Mouse (Mus musculus): ENCODE measurements at regions not wholly inside any gene's neighbourhood (a gene's known extent, or its start where the extent isn't known, plus 50 kb on each side); places are given as distances from the start of the nearest gene placed in this dataset.

GRCm38 (mm10) chr16:86765974-86766373, 588.0 kb upstream of the N6amt1 start:
- DNase-seq = peak; percentile 2

DNA sequence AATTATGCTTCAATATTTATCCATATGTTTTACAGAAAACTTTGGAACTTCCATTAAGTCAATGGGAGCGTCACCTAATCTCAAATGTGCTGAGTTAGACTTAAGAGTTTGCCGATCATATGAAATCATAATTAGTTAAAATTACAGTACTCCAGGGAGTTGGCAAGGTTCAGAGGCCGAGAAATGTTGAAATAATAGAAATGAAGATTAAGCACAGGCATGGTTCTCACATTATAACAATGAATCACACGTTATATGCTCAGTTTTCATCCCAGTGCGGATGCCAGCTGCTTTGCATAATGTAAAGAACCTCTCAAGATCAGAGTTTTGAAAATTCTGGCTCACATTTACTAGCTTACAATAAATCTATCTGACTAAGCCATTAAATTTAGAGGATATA, 612.7 kb upstream of the N6amt1 start:
- no peak for DNase-seq

DNA sequence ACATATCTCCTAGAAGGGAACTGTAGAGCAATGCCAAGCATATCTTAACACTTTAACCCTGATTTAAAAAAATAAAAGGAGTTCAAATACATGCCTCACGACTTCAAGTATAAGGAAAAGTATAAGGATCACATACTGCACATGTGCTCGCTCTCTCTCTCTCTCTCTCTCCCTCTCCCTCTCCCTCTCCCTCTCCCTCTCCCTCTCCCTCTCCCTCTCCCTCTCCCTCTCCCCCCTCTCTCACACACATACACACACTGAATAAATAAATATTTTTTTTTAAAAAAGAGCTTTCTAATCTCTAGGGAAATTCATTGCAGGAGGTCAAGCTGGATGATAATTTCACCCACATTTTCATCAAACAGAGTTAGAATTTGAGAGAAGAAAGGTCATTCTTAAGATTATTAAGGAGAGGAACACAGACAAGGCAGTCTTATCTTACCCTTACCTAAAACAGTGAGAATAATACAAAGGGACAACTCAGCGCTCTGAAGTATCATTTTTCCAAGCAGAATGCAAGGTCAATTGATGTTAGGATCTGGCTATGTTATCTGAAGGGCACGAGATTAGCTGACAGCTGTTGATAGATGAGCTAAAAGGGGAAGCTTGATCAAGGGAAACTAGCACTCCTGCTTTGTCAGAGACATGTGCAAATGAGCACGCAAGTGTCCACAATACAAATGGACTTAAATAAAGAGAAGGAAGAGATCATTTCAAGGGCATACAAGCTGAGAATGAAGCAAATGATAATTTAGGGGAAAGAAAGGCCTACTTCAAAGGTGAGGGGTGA, 634.8 kb upstream of the N6amt1 start:
- no peak for DNase-seq

DNA sequence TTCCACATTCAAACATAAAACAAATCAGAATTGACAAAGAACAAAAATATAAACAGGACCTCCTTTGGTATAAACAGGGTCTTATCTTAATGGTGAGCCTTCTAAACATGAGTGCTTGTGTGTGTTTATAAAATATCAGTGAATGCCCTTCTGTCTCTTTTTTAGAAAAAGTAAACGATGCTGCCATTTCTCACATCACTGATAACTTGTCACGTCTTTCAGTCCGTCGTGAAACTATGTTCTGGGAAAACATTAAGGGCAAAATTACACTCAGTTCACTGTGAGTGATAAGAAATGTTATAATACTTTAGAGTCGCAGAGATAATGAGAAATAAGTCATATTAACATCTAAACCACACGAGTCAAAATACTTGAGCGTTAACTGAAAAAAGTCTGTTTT, 635.6 kb upstream of the N6amt1 start:
- DNase-seq = no peak

DNA sequence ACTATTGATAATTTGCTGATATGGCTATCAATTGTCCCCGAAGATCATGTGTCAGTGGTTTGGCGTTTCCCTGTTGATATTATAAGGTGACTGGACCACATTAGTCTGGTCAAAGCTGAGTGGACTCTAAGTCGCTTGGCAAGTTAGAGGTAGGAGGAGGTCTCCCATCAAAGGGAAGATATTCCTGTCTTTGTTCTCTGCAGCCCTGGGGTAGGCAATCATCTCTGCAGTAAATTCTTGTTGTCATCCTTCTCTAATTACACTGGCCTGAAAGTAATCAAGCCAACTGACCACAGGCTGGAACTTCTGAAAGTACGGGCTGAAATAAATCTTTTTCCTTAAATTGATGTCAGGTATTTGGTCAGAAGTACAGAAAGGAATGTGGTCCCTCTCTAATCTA, 652.3 kb upstream of the N6amt1 start:
- DNase-seq = no peak

DNA sequence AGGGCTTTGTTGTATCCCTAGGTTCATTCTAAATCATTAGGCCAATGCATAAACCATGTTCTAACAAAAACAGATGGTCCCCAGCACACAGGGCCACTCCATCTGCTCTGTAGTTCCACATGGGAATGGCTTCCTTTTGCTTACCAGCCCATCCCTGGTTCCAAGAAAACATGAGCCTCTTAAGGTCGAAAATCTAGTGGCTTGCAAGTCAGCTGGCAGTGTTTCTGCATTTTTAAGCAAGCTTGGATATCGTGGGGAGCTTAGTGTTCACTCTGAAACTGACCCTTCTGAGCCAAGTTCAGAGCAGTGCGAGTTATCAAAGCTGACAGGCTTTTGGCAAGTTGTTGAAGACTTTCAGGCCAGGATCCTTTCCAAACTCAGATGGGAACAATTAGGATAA, 659.5 kb upstream of the N6amt1 start:
- DNase-seq = peak; percentile 72

DNA sequence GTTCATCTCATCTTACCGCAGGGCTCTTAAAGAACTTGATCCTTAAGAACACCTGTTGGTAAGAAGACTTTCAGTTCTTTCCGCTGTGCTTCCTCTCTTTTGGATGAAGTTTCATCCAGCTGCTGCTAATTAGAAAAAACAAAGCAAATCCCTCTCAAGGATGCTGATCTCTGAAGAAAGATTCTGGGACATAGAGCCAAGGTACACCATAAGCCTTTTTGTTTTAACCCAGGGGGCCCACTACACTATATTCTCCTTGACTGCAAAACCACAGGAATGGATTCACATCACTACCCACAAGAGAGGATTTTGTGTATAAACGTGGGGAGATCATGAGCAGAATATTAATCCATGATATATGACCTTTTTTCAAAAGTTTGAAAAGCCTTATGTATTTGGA, 694.8 kb upstream of the N6amt1 start:
- DNase-seq = no peak

GRCm38 (mm10) chr16:86647316-86647715, 706.7 kb upstream of the N6amt1 start:
- DNase-seq = no peak

GRCm38 (mm10) chr16:86646753-86647152, 707.2 kb upstream of the N6amt1 start:
- no peak for DNase-seq

- no peak for DNase-seq
Observed at GRCm38 (mm10) chr16:86645436-86645835, 708.5 kb upstream of the N6amt1 start.

DNA sequence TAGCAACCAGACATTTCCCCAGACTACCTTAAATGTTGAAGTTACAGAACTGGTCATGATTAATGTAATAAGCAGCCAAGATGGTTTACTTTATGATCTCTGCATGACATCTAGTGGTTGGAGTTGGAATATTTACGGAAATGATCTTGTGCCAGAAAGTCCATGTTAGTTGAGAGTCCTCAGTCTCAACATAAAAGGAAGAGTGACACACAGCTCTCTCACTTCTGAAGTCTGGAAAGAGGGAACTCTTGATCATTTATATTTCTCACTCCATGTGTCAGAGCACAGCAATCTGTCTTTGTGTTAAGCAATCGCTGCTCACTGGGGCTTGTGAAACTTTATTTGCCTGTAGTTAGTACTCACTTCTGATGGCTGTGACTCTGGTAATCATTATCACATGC, 709.1 kb upstream of the N6amt1 start:
- DNase-seq = peak; percentile 88

GRCm38 (mm10) chr16:86604166-86604565, 702.5 kb upstream of the Adamts5 start:
- DNase-seq = peak; percentile 26

GRCm38 (mm10) chr16:86594992-86595391, 693.4 kb upstream of the Adamts5 start:
- DNase-seq = peak; percentile 45

GRCm38 (mm10) chr16:86586044-86586443, 684.4 kb upstream of the Adamts5 start:
- DNase-seq = peak; percentile 68

GRCm38 (mm10) chr16:86578281-86578680, 676.7 kb upstream of the Adamts5 start:
- no peak for DNase-seq

DNA sequence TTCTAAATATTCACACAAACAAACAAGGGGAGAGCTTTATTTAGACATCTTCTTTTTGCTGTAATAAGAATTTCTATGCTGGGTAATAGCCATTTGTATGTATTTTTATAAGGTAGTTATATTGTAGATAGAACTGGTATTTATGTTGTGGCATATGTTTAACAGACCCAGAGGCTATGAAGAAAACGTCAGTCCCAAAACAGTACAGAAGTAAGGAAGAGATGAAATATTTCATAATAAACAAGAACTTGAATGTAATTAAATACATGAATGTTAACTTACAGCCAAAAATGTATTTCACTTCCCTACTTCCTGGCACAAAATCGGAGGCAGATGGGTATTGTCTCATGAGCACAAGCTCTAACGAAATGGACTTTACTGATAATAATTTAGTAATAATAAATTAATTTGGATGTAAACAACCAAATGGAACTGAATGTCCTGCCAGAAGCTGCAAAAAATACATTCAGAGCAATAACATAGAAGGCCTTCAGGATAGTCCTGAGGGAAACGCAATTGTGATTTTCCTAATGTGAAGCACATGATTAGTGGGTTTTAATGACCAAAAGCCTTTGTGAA, 645.9 kb upstream of the Adamts5 start:
- DNase-seq = no peak

GRCm38 (mm10) chr16:86546905-86547304, 645.3 kb upstream of the Adamts5 start:
- DNase-seq = no peak

GRCm38 (mm10) chr16:86544121-86544520, 642.5 kb upstream of the Adamts5 start:
- DNase-seq = no peak

DNA sequence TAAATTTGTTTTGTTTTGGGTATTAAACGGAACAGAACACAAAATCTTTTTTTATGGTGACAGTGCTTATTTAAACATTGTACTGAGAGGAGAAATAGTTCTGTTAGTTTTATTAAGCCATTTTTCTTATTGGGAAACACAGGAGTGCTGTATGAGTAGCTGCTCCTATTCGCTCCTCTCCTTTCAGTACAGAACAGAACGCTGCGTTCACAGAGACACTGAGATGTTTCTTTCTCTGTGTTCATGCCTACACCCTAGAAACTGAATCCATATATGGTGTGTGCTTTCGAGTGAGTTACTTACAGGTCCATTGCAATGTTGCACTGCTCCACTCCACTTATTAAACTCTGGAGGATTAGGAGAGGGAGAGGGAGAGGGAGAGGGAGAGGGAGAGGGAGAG, 634.9 kb upstream of the Adamts5 start:
- no peak for DNase-seq

GRCm38 (mm10) chr16:86524135-86524534, 622.5 kb upstream of the Adamts5 start:
- no peak for DNase-seq

DNA sequence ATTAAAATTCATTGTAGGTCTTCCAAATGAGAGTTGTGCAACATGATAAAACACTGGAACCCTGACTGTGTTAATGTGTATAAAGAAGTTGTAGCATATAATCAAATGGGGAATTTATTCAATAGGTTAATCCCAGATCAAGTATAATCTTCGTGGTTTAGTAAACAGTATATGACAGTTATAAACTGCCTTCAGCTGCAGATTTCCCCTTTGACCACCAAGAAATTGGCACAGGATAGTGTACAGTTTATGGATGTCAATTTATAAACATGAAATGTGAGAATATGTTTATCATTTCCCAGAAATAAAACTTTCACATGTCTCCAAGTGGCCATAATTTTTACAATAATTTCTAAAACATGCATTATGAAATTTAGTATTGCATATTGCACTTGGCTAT, 615.3 kb upstream of the Adamts5 start:
- no peak for DNase-seq

DNA sequence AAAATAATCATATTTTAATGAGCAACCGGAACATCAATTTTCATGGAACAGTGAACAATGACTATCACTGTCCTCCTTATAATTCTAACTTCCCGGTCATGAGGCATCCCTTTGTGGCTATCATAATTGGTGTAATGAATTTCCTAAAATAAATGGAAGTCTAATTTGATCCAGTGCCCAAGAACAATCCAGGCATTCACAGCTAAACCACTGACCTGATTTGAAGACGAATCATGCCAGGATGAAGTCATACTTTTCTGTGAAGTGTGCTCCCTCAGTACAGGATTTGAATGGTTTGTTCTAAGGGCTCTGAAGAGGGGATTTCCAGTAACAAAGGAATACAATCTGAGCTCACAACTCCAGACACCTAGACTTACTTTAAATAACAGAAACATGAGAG, 614.5 kb upstream of the Adamts5 start:
- DNase-seq = no peak

DNA sequence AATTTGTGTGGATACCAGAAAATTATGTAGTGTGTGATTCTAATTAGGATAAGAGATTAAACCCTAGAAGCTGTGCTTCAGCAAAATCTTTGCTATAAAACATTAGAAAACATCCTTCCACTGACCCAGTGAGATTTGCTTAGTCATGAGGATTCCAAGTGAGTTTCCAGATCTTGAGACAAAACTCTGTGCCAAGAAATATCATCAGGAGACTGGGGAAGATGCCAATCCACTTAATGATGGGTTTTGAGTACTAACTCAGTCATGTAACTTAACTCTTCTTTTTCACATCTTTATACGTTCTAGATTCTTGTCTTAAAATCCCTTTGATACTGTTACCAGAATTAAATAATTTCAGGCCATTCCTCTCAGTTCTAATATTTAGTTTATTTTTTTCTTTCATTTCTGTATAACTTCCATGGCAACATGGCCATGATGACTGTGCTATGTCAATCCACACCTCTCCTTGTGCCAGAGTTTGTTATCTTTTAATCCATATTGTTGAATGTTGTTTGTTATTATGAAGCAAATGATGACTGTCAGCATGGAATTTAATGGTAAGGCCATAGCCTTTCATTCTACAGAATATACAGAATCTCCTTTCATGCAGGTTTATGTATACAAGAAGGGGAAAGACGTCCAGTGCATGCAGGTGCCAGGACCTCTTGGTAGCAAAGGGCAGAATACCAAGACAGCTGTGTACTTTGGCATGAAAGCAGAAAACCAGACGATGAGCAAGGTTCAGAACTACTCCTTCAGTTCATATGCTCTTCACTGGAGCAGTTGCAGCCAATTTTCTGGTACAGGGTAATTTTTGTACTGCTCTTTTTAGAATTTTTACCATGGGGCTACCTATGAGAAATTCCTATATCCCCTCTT, 599.7 kb upstream of the Adamts5 start:
- peak; percentile 51 for DNase-seq

DNA sequence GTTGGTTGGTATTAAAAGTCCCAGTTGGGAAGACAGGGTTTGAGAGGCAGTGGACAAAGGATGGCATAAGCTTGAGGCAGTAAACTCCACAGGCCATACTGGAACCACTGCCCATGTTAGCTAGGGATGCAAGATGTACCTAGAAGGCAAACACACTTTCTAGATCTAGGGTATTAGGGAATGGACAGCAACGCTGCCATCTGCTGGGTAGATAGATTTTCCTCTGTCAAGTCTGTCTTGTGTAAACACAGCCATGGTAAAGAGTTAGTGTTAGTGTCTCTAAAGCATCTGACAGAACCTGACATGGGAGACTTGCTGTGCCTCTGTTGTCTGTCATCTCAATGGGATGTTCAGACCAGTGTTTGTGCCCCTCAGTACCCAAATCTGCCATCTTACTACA, 573.5 kb upstream of the Adamts5 start:
- DNase-seq = peak; percentile 1
